Mouse (Mus musculus) cortical plate, adult 2 months (tissue): ENCODE data around the gene Cdh12. TPM values are rescaled to one million over a fixed set of nuclear protein-coding genes. Genes with fewer than 3 reads are reported as not detected.
"Not testable (repeated sequence)": the region's sequence is repeated elsewhere in the genome, so short reads cannot be mapped to it uniquely, and the experiment has no call there.

ENCODE experiments used
- H3K27ac ChIP-seq: fragments of 200-500 bp; 2 replicates; pipeline ENCODE4 v1.5.1; 2012; ENCODE audit warnings: low read length, control low read depth, inconsistent platforms; ENCODE audit not compliant: insufficient read depth
- H3K4me1 ChIP-seq: fragments of 200-500 bp; 2 replicates; pipeline ENCODE4 v1.6.1; 2011; ENCODE audit warnings: low read length; ENCODE audit not compliant: control insufficient read depth, insufficient read depth
- H3K4me3 ChIP-seq: fragments of 200-500 bp; 2 replicates; pipeline ENCODE4 v1.5.1; 2011; ENCODE audit warnings: mild to moderate bottlenecking, low read length, control low read depth; ENCODE audit not compliant: insufficient read depth
- CTCF ChIP-seq: fragments of 200-500 bp; IDR thresholded peaks from 2 replicates; pipeline ENCODE4 v1.5.1; 2011; ENCODE audit warnings: mild to moderate bottlenecking, control low read depth, low read length; ENCODE audit not compliant: insufficient read depth; ENCODE audit errors: extremely low read depth
- POLR2A ChIP-seq: fragments of 200-500 bp; IDR thresholded peaks from 2 replicates; pipeline ENCODE4 v1.6.1; 2011; ENCODE audit warnings: mild to moderate bottlenecking, low read length, control low read depth; ENCODE audit not compliant: insufficient read depth; ENCODE audit errors: extremely low read depth
- polyA plus RNA-seq: library from polyadenylated mRNA; depleted of rRNA; stranded (reverse); fragments of >200 nt; gene quantifications from 2 replicates; pipeline ENCODE4 v1.2.3, GENCODE M21; 2012

Gene Cdh12
- polyA plus RNA-seq, 1 experiment = 7.2 TPM

DNA sequence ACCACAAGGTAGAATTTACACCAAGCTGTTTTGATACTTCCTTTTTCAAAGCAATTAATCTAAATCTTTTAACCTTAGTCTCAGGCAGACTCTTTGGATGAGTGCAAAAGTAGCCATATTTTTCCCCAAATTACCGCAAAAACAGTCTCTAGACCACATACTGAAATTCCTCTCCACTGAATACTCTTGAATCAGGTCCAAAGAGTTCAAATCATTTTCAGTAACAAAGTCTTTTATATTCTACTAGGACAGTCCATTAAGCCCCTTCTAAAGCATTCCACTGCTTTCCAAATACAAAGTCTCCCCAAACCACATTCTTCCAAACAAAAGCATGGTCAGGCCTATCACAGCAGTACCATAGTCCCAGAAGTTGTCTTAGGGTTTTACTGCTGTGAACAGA lies 848.0 kb downstream of the Cdh12 start:
- Histone ChIP-seq H3K4me3 (no peak overlapping the region), H3K27ac (no peak overlapping the region), H3K4me1 (no peaks in the 10 kb centered on the region)
- TF ChIP-seq CTCF (no peak), POLR2A (no peak)

DNA sequence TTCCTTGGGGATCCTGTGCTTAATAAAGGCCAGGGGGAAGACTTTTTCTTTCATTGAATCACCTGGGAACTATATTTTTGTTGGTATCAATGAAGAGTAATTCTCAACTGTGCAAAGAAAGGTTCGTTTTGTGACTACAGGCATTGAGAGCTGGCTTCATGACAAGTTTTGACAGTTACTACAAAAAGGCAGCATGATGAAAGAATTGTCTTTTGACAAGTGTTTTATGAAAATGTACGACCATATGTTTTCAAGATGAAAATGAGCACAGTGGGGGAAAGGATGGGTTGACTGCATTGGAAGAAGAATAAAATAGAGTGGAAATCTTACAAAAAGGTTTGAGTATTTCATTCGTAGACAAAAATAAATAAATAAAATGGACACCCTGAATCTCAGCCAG lies 866.4 kb downstream of the Cdh12 start:
- Histone ChIP-seq H3K27ac (no peak overlapping the region), H3K4me3 (no peak overlapping the region), H3K4me1 (no peaks in the 10 kb centered on the region)
- no peak for TF ChIP-seq CTCF
- TF ChIP-seq POLR2A = no peak

- Histone ChIP-seq H3K4me1 (no peaks in the 10 kb centered on the region), H3K4me3 (no peak overlapping the region), H3K27ac (no peak overlapping the region)
- TF ChIP-seq CTCF (no peak), POLR2A (no peak)
Observed at GRCm38 (mm10) chr15:21343853-21344252, 894.8 kb downstream of the Cdh12 start.

DNA sequence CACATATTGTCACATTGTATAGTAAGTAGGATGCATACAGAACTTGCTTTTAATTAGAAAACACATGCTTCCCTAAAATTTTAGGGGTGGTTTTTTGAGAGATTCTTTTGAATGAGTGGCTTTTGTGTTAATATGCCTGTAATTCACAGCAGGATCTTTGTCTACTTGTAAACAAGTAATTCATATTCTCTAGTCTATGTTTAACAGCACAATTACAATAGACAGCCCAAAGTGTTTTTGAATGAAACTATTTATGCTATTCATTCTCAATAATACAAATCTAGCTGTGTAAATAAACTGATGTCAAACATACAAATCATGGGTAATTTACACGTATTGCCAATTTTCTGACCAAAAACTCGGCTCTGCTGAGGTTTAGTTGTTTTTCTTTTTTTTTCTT lies 895.3 kb downstream of the Cdh12 start:
- no peak for TF ChIP-seq CTCF
- TF ChIP-seq POLR2A = no peak
- no peak overlapping the region for H3K4me3 ChIP-seq
- H3K27ac ChIP-seq = no peak overlapping the region
- no peaks in the 10 kb centered on the region for H3K4me1 ChIP-seq

GRCm38 (mm10) chr15:21344749-21345148 lies 895.7 kb downstream of the Cdh12 start:
- no peak overlapping the region for H3K27ac ChIP-seq
- H3K4me3 ChIP-seq = no peak overlapping the region
- TF ChIP-seq CTCF (no peak), POLR2A (no peak)
- no peaks in the 10 kb centered on the region for H3K4me1 ChIP-seq

GRCm38 (mm10) chr15:21355356-21356101 lies 906.5 kb downstream of the Cdh12 start:
- Histone ChIP-seq H3K27ac (no peak overlapping the region), H3K4me1 (no peaks in the 10 kb centered on the region), H3K4me3 (no peak overlapping the region)
- no peak for TF ChIP-seq POLR2A
- TF ChIP-seq CTCF = no peak

- Histone ChIP-seq H3K4me1 (no peaks in the 10 kb centered on the region), H3K4me3 (no peak overlapping the region), H3K27ac (no peak overlapping the region)
- TF ChIP-seq CTCF (no peak), POLR2A (no peak)
Observed at GRCm38 (mm10) chr15:21366366-21366765, 917.3 kb downstream of the Cdh12 start.

DNA sequence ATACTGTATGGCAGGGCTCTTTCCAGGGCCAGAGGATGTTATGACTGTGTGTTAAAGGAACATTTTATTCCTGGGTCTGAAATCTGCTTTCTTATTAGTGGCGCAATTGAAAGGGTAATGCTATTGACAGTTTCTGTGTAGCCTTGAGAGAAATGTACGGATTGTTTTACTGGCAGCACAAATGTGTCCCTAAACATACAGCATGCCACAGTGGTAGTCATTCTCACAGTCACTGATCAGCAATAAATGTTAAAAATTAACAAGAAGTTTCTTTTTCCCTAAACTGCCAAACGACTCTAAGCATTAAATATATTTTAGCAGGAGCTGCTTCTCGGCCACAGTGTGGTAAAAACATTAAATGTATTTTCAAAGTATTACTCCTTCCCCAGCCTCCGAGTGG lies 926.4 kb downstream of the Cdh12 start:
- Histone ChIP-seq H3K4me3 (no peak overlapping the region), H3K27ac (no peak overlapping the region), H3K4me1 (no peaks in the 10 kb centered on the region)
- TF ChIP-seq CTCF (no peak), POLR2A (no peak)

GRCm38 (mm10) chr15:21375871-21376270 lies 926.8 kb downstream of the Cdh12 start:
- TF ChIP-seq CTCF (no peak), POLR2A (no peak)
- H3K4me3 ChIP-seq = no peak overlapping the region
- H3K27ac ChIP-seq = no peak overlapping the region

GRCm38 (mm10) chr15:21391442-21391841 lies 942.4 kb downstream of the Cdh12 start:
- H3K27ac ChIP-seq, H3K4me3 ChIP-seq, H3K4me1 ChIP-seq: not testable (repeated sequence)

More at GRCm38 (mm10) chr15:21375871-21376270, 926.8 kb downstream of the Cdh12 start:
- H3K4me1 ChIP-seq = no peaks in the 10 kb centered on the region

GRCm38 (mm10) chr15:21393080-21393479 lies 944.0 kb downstream of the Cdh12 start:
- H3K4me1 ChIP-seq = no peaks in the 10 kb centered on the region
- no peak overlapping the region for H3K4me3 ChIP-seq
- no peak for TF ChIP-seq POLR2A
- TF ChIP-seq CTCF = no peak
- no peak overlapping the region for H3K27ac ChIP-seq
